Mouse (Mus musculus): ENCODE measurements around the gene Pycard. TPM values are rescaled to one million over a fixed set of nuclear protein-coding genes. Genes with fewer than 3 reads are reported as not detected.
"Not testable (repeated sequence)": the region's sequence is repeated elsewhere in the genome, so short reads cannot be mapped to it uniquely, and the experiment has no call there.

The Pycard gene
- polyA plus RNA-seq, 1 experiment from 2014 or later: 37.6 TPM

GRCm38 (mm10) chr7:128018275-128018674 lies 24.6 kb upstream of the Pycard start:
- ATAC-seq (ENCODE audit: borderline replicate concordance, extremely low read depth, low FRiP score, low TSS enrichment): no peak
- no peaks in the 10 kb centered on the region for H3K36me3 ChIP-seq
- no peak overlapping the region for H3K4me2 ChIP-seq
- H3K9me3 ChIP-seq: no peaks in the 10 kb centered on the region; the same call in 1 of the 2 replicates
- H3K9ac ChIP-seq: no peak overlapping the region
- no peaks in the 10 kb centered on the region for H3K27me3 ChIP-seq
- H3K4me1 ChIP-seq: peaks cover 10% of the 10 kb centered on the region
- WGBS: 89% methylated on average over 3 of the region's 3 CpGs
- no peak overlapping the region for H3K27ac ChIP-seq
- no peak overlapping the region for H3K4me3 ChIP-seq

- H3K4me1 ChIP-seq: peaks cover 10% of the 10 kb centered on the region
- no peak overlapping the region for H3K4me2 ChIP-seq
- H3K36me3 ChIP-seq: no peaks in the 10 kb centered on the region
- no peak overlapping the region for H3K9ac ChIP-seq
- H3K27ac ChIP-seq: peak overlapping the region; percentile 73
- no peaks in the 10 kb centered on the region; the same call in 1 of the 2 replicates for H3K9me3 ChIP-seq
- no peak for ATAC-seq (ENCODE audit: borderline replicate concordance, extremely low read depth, low FRiP score, low TSS enrichment)
- H3K27me3 ChIP-seq: no peaks in the 10 kb centered on the region
- H3K4me3 ChIP-seq: no peak overlapping the region
- WGBS: 58% methylated on average over 6 of the region's 6 CpGs
Observed at GRCm38 (mm10) chr7:128016650-128017049, 23.0 kb upstream of the Pycard start.

- H3K27me3 ChIP-seq; H3K4me3 ChIP-seq; H3K36me3 ChIP-seq; H3K9me3 ChIP-seq; H3K4me2 ChIP-seq; H3K9ac ChIP-seq; ATAC-seq (ENCODE audit: borderline replicate concordance, extremely low read depth, low FRiP score, low TSS enrichment): not testable (repeated sequence)
- Histone ChIP-seq H3K27ac (peak overlapping the region; percentile 73), H3K4me1 (peaks cover 10% of the 10 kb centered on the region)
- WGBS: 37% methylated on average over 5 of the region's 5 CpGs
Observed at GRCm38 (mm10) chr7:128016134-128016533, 22.5 kb upstream of the Pycard start.

- no peak overlapping the region for H3K4me3 ChIP-seq
- peaks cover 10% of the 10 kb centered on the region for H3K4me1 ChIP-seq
- no peak overlapping the region for H3K4me2 ChIP-seq
- 88% methylated on average over 13 of the region's 13 CpGs for WGBS
- no peak overlapping the region for H3K9ac ChIP-seq
- no peaks in the 10 kb centered on the region for H3K36me3 ChIP-seq
- no peak for ATAC-seq (ENCODE audit: borderline replicate concordance, extremely low read depth, low FRiP score, low TSS enrichment)
- no peaks in the 10 kb centered on the region; the same call in 1 of the 2 replicates for H3K9me3 ChIP-seq
- H3K27ac ChIP-seq: no peak overlapping the region
- no peaks in the 10 kb centered on the region for H3K27me3 ChIP-seq
Observed at GRCm38 (mm10) chr7:128013116-128013515, 19.4 kb upstream of the Pycard start.

GRCm38 (mm10) chr7:128012136-128012780 lies 18.6 kb upstream of the Pycard start:
- no peaks in the 10 kb centered on the region for H3K27me3 ChIP-seq
- H3K4me2 ChIP-seq: no peak overlapping the region
- 76% methylated on average over 13 of the region's 13 CpGs for WGBS
- H3K27ac ChIP-seq: no peak overlapping the region
- H3K9me3 ChIP-seq: no peaks in the 10 kb centered on the region
- H3K36me3 ChIP-seq: no peaks in the 10 kb centered on the region
- H3K4me1 ChIP-seq: peaks cover 10% of the 10 kb centered on the region
- no peak overlapping the region for H3K4me3 ChIP-seq
- no peak overlapping the region for H3K9ac ChIP-seq
- no peak for ATAC-seq (ENCODE audit: borderline replicate concordance, extremely low read depth, low FRiP score, low TSS enrichment)

- no peaks in the 10 kb centered on the region for H3K36me3 ChIP-seq
- H3K27ac ChIP-seq: no peak overlapping the region
- WGBS: 42% methylated on average over 40 of the region's 40 CpGs
- H3K4me1 ChIP-seq: 0 out of 2 replicates have a peak, but pooled peaks cover under 1% of the 10 kb centered on the region
- 0 out of 2 replicates have a peak, but pooled peaks have one; percentile 31 for ATAC-seq (ENCODE audit: borderline replicate concordance, extremely low read depth, low FRiP score, low TSS enrichment)
- H3K4me2 ChIP-seq: peak overlapping the region; percentile 14; the same call in 1 of the 2 replicates
- peaks cover under 1% of the 10 kb centered on the region; the same call in 1 of the 2 replicates for H3K27me3 ChIP-seq
- no peaks in the 10 kb centered on the region for H3K9me3 ChIP-seq
- H3K9ac ChIP-seq: no peak overlapping the region
- no peak overlapping the region for H3K4me3 ChIP-seq
Observed at GRCm38 (mm10) chr7:128009715-128010340, 16.2 kb upstream of the Pycard start.

- 65% methylated on average over 7 of the region's 7 CpGs for WGBS
- H3K27me3 ChIP-seq: peaks cover 4% of the 10 kb centered on the region; the same call in 1 of the 2 replicates
- no peak overlapping the region for H3K4me3 ChIP-seq
- H3K4me2 ChIP-seq: no peak overlapping the region
- no peak overlapping the region for H3K27ac ChIP-seq
- no peaks in the 10 kb centered on the region for H3K36me3 ChIP-seq
- peaks cover 14% of the 10 kb centered on the region; the same call in 1 of the 2 replicates for H3K4me1 ChIP-seq
- no peaks in the 10 kb centered on the region for H3K9me3 ChIP-seq
- no peak overlapping the region for H3K9ac ChIP-seq
- ATAC-seq (ENCODE audit: borderline replicate concordance, extremely low read depth, low FRiP score, low TSS enrichment): no peak
Observed at GRCm38 (mm10) chr7:128006193-128006592, 12.5 kb upstream of the Pycard start.

- H3K9me3 ChIP-seq: no peaks in the 10 kb centered on the region
- peak; percentile 80; the same call in 1 of the 2 replicates for ATAC-seq (ENCODE audit: borderline replicate concordance, extremely low read depth, low FRiP score, low TSS enrichment)
- peak overlapping the region; percentile 12; the same call in 1 of the 2 replicates for H3K4me3 ChIP-seq
- H3K4me2 ChIP-seq: peak overlapping the region; percentile 46
- H3K9ac ChIP-seq: no peak overlapping the region
- WGBS: 20% methylated on average over 35 of the region's 35 CpGs
- peaks cover 14% of the 10 kb centered on the region; the same call in 1 of the 2 replicates for H3K4me1 ChIP-seq
- peak overlapping the region; percentile 79 for H3K27ac ChIP-seq
- peaks cover 4% of the 10 kb centered on the region; the same call in 1 of the 2 replicates for H3K27me3 ChIP-seq
- H3K36me3 ChIP-seq: no peaks in the 10 kb centered on the region
Observed at GRCm38 (mm10) chr7:128004487-128005362, 11.1 kb upstream of the Pycard start.

- peak overlapping the region; percentile 12; the same call in 1 of the 2 replicates for H3K4me3 ChIP-seq
- H3K27me3 ChIP-seq: peaks cover 4% of the 10 kb centered on the region; the same call in 1 of the 2 replicates
- H3K36me3 ChIP-seq: no peaks in the 10 kb centered on the region
- peak overlapping the region; percentile 46 for H3K4me2 ChIP-seq
- peaks cover 14% of the 10 kb centered on the region; the same call in 1 of the 2 replicates for H3K4me1 ChIP-seq
- 51% methylated on average over 5 of the region's 5 CpGs for WGBS
- H3K9ac ChIP-seq: no peak overlapping the region
- peak overlapping the region; percentile 79 for H3K27ac ChIP-seq
- no peak for ATAC-seq (ENCODE audit: borderline replicate concordance, extremely low read depth, low FRiP score, low TSS enrichment)
- no peaks in the 10 kb centered on the region for H3K9me3 ChIP-seq
Observed at GRCm38 (mm10) chr7:128004150-128004486, 10.5 kb upstream of the Pycard start.

- Histone ChIP-seq H3K27me3 (peaks cover 4% of the 10 kb centered on the region; the same call in 1 of the 2 replicates), H3K9me3 (no peaks in the 10 kb centered on the region), H3K9ac (no peak within 1 kb of the TSS), H3K4me3 (peak within 1 kb of the TSS; percentile 12; the same call in 1 of the 2 replicates), H3K27ac (peak within 1 kb of the TSS; percentile 79), H3K36me3 (no peaks in the 10 kb centered on the region), H3K4me1 (peaks cover 14% of the 10 kb centered on the region; the same call in 1 of the 2 replicates), H3K4me2 (peak within 1 kb of the TSS; percentile 46)
- WGBS: 79% methylated on average over 2 of the region's 2 CpGs
- ATAC-seq (ENCODE audit: borderline replicate concordance, extremely low read depth, low FRiP score, low TSS enrichment): no peak
Observed at GRCm38 (mm10) chr7:128003688-128004087, 10.0 kb upstream of the Pycard start, which contains the start of gene Trim72. TSS of gene Trim72 (plus strand) at chr7:128003949.

GRCm38 (mm10) chr7:128003098-128003497 lies 9.4 kb upstream of the Pycard start:
- Histone ChIP-seq H3K27ac (no peak overlapping the region), H3K9me3 (no peaks in the 10 kb centered on the region), H3K4me2 (no peak overlapping the region), H3K27me3 (peaks cover 4% of the 10 kb centered on the region; the same call in 1 of the 2 replicates), H3K4me3 (no peak overlapping the region), H3K36me3 (no peaks in the 10 kb centered on the region), H3K9ac (no peak overlapping the region), H3K4me1 (peaks cover 14% of the 10 kb centered on the region; the same call in 1 of the 2 replicates)
- ATAC-seq (ENCODE audit: borderline replicate concordance, extremely low read depth, low FRiP score, low TSS enrichment): no peak
- 72% methylated on average over 6 of the region's 6 CpGs for WGBS

Data from lung, embryonic 15.5 days (tissue).